Mouse (Mus musculus): ENCODE results near the gene Cfap69.
"Not testable (repeated sequence)": the region's sequence is repeated elsewhere in the genome, so short reads cannot be mapped to it uniquely, and the experiment has no call there.

Gene Cfap69

GRCm38 (mm10) chr5:5663655-5664370 lies at the start of gene Cfap69:
Gene Cfap69 (minus strand): TSS chr5:5664239.
- DNase-seq: peak; percentile 90 to 91

DNA sequence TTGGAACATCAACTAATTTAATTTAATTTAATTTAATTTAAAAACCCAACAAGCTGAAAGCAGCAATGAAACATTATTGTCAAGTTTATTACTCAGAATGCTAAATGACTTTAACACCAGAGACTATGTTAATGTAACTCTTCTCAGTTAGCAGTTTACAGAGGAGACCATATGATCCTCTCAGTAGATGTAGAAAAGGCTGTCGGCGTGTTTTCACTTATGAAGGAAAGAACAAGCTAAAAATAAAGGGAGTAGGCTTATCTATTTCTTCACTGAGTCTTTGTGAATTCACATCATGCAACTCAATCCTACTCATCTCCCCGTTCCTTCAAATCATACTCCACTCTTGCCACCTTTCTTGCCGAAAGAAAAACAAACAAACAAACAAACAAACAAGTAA lies 47.0 kb upstream of the Cfap69 start:
- no peak for DNase-seq

- no peak for DNase-seq
These were observed 43.6 kb upstream of the Cfap69 start for GRCm38 (mm10) chr5:5707341-5708278.

GRCm38 (mm10) chr5:5705019-5705418 lies 41.0 kb upstream of the Cfap69 start:
- no peak for DNase-seq

- no peak for DNase-seq
These were observed 36.3 kb upstream of the Cfap69 start for GRCm38 (mm10) chr5:5700386-5700785.

- no peak for DNase-seq
These were observed 34.8 kb upstream of the Cfap69 start for GRCm38 (mm10) chr5:5698830-5699229.

- no peak for DNase-seq
These were observed 31.4 kb upstream of the Cfap69 start for GRCm38 (mm10) chr5:5695401-5695942.

- peak; percentile 48 to 61 for DNase-seq
These were observed 30.1 kb upstream of the Cfap69 start, which contains the start of gene Steap2 for GRCm38 (mm10) chr5:5693956-5694653. Gene Steap2 (minus strand): TSS chr5:5694578.

GRCm38 (mm10) chr5:5693541-5693955 lies 29.5 kb upstream of the Cfap69 start:
- DNase-seq: peak; percentile 32 to 33

DNA sequence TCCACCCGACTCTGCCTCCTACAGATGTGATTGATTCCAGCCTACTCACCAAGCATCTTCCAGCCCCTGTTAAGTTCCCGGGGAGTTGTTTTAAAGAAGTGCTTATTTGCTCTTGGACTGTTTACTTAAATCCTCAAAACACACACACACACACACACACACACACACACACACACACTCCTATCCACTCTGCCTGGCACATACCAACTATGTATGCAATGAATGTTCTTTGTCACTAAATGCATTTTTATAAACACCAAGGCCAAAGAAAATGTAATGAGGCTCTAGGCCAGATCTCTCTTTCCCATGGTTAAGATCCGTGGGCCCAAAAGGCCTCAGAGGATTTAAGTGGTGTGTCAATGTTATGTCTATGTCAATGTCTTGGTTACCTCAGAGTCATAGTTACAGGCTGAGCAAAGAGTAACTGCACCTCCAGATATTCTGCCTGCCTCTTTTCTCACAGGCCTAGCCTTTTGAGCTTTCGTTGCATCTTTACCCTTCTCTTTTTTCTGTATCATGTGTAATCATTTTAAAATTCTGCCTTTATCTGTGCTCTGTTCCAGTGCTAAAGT lies 28.2 kb upstream of the Cfap69 start:
- DNase-seq: no peak

DNA sequence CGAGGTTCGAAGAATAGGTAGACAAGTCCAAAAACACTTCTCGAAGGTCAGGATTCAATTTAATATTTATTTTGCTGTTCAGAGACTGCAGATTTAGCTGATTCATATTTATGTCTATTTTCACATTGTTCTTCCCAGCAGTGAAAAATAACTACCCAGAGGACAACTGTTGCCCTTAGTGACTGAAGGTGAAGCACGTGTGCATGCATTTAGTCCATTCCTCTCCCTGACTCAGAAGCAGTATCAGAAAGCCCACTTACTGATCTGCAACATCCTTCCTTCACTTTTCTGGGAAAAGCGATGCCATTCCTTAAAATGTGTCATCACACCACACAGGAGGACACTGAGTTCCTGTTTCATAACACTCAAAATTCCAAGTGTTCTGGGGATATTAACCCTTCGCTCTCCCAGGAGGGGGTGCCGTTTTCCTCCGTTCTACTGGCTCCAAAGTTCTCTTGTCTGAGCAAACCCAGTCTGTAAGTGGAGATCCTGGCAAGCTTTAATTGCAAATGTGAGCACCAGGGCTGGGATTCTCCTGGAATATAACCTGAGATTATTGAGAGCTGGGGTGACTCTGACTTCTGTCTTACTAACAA lies 25.0 kb upstream of the Cfap69 start:
- DNase-seq: no peak

DNA sequence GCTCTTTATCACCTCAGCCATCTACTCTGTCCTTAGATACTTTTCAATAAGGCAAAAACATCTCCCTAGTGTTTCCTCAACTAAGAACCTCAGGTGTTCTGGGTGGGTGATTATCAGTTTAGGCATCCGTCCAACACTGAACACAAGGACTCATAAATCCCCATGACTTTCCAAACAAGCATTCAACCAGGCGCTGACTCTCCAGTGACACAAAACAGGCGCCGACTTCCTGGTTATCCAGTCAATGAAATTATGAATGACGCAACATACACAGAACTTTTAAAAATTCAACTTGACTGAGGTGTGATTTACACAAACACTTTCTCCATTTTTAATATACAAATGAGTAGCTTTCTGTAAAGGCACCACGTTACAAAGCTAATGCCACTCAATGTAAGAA lies 24.2 kb upstream of the Cfap69 start:
- no peak for DNase-seq

DNA sequence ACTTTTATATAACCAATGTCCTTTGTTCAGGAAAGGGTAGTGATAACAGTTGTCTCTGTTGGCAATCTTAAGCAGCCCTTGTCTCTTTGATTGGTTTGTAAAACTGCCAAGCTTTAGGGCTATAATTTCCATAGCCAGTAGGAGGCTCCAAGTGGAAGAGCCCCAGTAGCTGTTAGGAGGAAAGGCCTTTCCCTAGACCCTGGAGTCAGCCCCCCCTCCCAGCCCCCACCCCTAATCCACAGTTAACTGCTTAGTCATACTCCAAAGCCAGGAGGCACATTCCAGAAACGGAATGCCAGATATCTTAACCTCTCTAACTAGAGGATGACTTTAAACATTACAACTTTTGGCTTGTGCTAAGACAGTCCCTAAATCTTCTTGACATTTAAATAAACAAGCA lies 22.9 kb upstream of the Cfap69 start:
- DNase-seq: no peak

- not testable (repeated sequence) for DNase-seq
These were observed 20.9 kb upstream of the Cfap69 start for GRCm38 (mm10) chr5:5684946-5685345.

DNA sequence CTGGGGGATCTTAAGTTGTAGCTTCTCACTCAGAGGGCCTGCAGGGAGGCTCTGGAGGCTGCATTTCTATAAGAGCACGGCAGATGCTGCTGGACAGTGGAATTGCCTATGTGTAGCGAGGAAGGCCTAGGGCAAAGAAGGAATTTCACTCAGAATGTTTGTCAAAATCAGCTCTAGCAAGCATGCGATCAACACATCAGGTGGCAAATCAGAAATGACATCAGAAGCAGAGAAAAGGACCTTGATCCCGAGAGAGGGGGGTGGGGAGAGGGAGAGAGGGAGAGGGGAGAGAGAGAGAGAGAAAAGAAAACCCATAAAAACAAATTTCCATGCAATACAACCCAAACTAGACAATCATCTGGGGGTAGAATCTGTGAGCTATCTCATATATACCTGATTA lies 19.3 kb upstream of the Cfap69 start:
- DNase-seq: no peak

- DNase-seq: no peak
These were observed 15.4 kb upstream of the Cfap69 start for GRCm38 (mm10) chr5:5679459-5679858.

GRCm38 (mm10) chr5:5676082-5676481 lies 12.0 kb upstream of the Cfap69 start:
- no peak for DNase-seq

GRCm38 (mm10) chr5:5668920-5669319 lies 4.9 kb upstream of the Cfap69 start:
- no peak for DNase-seq

GRCm38 (mm10) chr5:5664371-5664926 lies 410 bp upstream of the Cfap69 start:
- DNase-seq: no peak

DNA sequence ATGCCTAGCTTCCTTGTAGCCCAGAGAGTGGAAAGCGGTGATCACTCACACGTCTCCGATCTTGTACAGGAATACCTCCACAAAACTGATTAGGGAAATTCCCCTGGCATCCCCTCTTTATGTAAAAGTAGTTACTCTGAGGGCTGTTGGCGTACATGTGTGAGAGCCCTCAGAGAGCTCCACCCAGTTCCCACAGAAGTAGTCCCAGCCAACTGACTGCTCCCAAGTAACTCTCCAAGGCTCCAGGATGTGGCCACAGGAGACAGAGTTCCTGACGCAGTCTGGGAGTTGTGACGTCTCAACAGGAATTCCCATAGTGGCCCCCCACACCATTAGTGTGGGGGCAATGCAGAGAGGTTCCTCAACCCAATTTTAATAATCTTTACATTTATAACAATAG lies 982 bp downstream of the Cfap69 start:
- DNase-seq: no peak

GRCm38 (mm10) chr5:5658680-5659079 lies 5.4 kb downstream of the Cfap69 start:
- DNase-seq: no peak

DNA sequence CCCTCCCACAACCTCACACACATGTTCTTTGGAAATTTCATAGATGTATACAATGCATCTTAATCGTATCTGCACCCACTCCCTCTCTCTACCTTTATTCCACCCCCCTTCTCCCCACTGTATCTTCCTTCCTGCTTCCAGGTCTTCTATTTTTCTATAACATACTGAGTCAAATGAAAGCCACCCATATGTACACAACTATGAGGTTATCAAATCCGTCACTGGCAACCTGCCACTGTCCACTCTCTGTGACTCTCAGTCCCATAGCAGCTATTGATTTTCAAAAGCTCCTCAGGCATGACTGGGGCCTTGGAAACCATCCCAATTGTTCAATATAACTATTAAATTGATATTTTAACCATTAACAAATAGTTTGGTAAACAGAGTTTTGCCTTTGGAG lies 6.1 kb downstream of the Cfap69 start:
- DNase-seq: no peak

All from cerebellum, postnatal 14 days (tissue).